ENCODE assay signal across 8 mouse cellular contexts in the genomic region with DNA sequence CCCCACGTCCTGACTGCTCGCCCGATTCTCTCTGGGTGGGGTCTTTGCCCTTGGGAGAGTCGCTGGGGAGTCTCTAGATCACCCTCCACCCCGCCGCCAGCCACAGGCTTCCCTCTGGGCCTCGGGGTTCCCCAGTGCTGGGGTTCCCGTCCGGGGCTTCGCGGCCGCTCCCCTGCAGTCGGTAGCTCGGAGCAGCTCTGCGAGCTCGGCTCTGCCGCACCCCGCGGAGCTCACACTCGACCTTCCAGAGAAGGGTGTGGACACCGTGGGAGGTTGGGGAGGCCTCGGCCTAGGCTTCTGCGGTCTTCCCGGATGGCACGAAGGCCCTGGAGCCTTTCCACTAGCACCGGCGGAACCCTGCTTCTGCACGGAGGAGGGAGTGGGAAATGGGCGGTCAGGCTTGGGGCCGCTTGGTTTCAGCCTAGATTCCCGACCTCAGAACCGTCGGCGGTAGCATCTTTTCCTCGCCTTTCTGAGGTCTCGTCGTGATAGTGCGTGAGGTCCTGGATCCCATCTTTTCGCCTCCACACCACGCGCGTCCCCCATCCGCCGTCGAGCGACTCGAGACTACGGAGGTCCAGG. TPM values are rescaled to one million over a fixed set of nuclear protein-coding genes. Genes with fewer than 3 reads are reported as not detected.
A peak's percentile ranks its signal among the peaks of the same experiment; 100 is the strongest.
DNase-seq lines count a peak whose midpoint lies in the region; ATAC-seq and TF ChIP-seq lines count a peak whose summit lies in the region.

No protein-coding gene starts in this region.

- H3K4me3 ChIP-seq in gastrocnemius, adult 2 months = peak overlapping the region; percentile 67
- peak overlapping the region; percentile 9; the same call in 1 of the 2 replicates for H3K4me3 ChIP-seq in macrophage (ENCODE audit: inconsistent target)

- H3K79me2 ChIP-seq in macrophage (ENCODE audit: inconsistent target) = no peaks in the 10 kb centered on the region

- peak; percentile 26 for DNase-seq in gastrocnemius, adult 2 months
- DNase-seq in gastrocnemius, adult 8-10 months (ENCODE audit: low spot score in 2 of 2) = no peak
- peak; percentile 8 for DNase-seq in thymus, postnatal 14 days
- DNase-seq in thymus, postnatal 25 days = no peak
- DNase-seq in right cerebral cortex, postnatal 10 days (ENCODE audit: low spot score in 2 of 2) = no peak
- no peak for DNase-seq in right cerebral cortex, postnatal 36 days (ENCODE audit: low spot score in 2 of 2)

- intact Hi-C loops in gastrocnemius, adult 2 months (cut with DNase I) = no loop called here

- no peak overlapping the region for H3K27ac ChIP-seq in gastrocnemius, adult 2 months
- H3K27ac ChIP-seq in macrophage = no peak overlapping the region

- H3K36me3 ChIP-seq in macrophage (ENCODE audit: inconsistent target) = no peaks in the 10 kb centered on the region

- peak; percentile 24 to 47; a peak in 2 of 4 replicates for ATAC-seq in hematopoietic stem cell, adult 5-6 weeks (replicated peaks in 1 of 2; ENCODE audit: insufficient read depth in 1 of 2, low FRiP score in 2 of 2, low TSS enrichment in 1 of 2, low read depth in 1 of 2, poor library complexity in 2 of 2, severe bottlenecking in 2 of 2)

- no peak for TF ChIP-seq CTCF in gastrocnemius, adult 2 months (IDR thresholded peaks at IDR 0.05)

- 1% methylated on average over 48 of the region's 48 CpGs for WGBS in macrophage (ENCODE audit: missing documents)

RNA-seq across cellular contexts. Expression of gene Rhbg, which starts 39.4 kb away (rescaled TPM):
- total RNA-seq in gastrocnemius, adult 2 months (2021) = not detected
- total RNA-seq in gastrocnemius, adult 8-10 months (2022) = not detected
- 0.56 TPM in 1 of 2 replicates, not detected in the other for total RNA-seq in hematopoietic stem cell, adult 5-6 weeks (2017)
- total RNA-seq in macrophage (2018; cell fraction: chromatin; rRNA removed) = not detected
- not detected for total RNA-seq in macrophage (2018; cell fraction: cytosol; rRNA removed)
- not detected for total RNA-seq in macrophage (2018; cell fraction: nucleus; rRNA removed)
- polyA plus RNA-seq in macrophage (2018) = not detected in 3 replicates

Comparison
In these comparisons a context has a peak if more than half of its experiments do, and no peak if none do; other contexts are left out.
1. DNase-seq: peak in gastrocnemius, adult 2 months (single experiment) and thymus, postnatal 14 days (single experiment); none in gastrocnemius, adult 8-10 months (0 of 2), thymus, postnatal 25 days (single experiment), right cerebral cortex, postnatal 10 days (0 of 2) and right cerebral cortex, postnatal 36 days (0 of 2).